Mouse (Mus musculus): ENCODE results near the gene Kcnk4.

DNA sequence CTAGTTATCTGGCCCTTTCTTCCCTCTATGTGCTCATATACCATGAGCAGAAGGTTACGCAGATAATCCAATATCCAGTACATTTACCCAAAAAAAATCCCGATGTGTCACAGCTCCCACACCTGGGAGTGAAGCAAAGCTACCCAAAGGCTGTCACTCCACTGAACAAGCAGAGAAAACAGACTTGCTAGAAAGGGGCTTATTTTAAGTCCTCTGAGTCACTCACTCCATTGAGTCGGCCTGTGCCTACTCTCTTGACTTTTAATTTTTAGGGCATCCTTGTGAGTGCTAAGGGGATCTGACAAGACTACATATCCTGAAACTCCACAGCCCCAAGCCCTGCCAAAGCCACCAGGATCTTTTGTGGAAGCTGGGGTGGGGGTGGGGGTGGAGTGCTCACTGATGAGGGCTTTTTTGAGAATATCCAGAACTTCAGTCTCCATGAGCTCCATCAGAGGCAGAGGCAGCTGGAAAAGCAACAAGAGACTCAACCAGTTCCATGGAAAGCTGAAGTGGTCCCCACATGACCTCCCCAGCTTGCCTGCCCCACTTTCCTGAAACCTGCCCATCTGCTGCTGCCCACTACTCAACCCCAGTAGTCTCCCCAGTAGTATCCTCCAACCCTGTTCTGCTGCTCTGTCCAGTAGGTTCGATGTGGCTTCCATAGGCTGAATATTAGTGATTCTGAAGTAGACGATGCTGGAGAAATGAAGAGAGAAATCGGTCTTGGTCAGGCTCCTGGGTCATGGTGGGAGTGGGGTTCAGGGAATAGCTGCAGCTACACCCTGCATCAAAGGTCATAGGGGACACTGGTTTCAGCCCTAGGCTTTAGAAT is 11.2 kb downstream of the Kcnk4 start:
- TF ChIP-seq CTCF (conservative IDR thresholded peaks at IDR 0.05 in 1 of 2, IDR thresholded peaks at IDR 0.05 in 1 of 2; ENCODE audit: low read depth in 2 of 2, low read length in 2 of 2) = no peak
- no peak for TF ChIP-seq ZC3H11A (IDR thresholded peaks at IDR 0.05; ENCODE audit: low read depth, low read length)
- no peak for TF ChIP-seq POLR2A (IDR thresholded peaks at IDR 0.05; ENCODE audit: low read depth, low read length)
- no peak for TF ChIP-seq KAT2A (IDR thresholded peaks at IDR 0.05; ENCODE audit: insufficient replicate concordance, low read length)
- no peak for TF ChIP-seq MXI1 (IDR thresholded peaks at IDR 0.05; ENCODE audit: low read depth, low read length)
- no peak for TF ChIP-seq TCF12 (IDR thresholded peaks at IDR 0.05; ENCODE audit: low read depth, low read length)
- TF ChIP-seq NRF1 (IDR thresholded peaks at IDR 0.05; ENCODE audit: low read depth, low read length) = no peak
- no peak for TF ChIP-seq CHD1 (IDR thresholded peaks at IDR 0.05; ENCODE audit: low read depth, low read length)
- TF ChIP-seq CHD2 (IDR thresholded peaks at IDR 0.05; ENCODE audit: low read length) = no peak
- TF ChIP-seq RCOR1 (conservative IDR thresholded peaks at IDR 0.05; ENCODE audit: low read depth, low read length) = no peak
- TF ChIP-seq RAD21 (IDR thresholded peaks at IDR 0.05; ENCODE audit: low read depth, low read length) = no peak
- TF ChIP-seq USF1 (IDR thresholded peaks at IDR 0.05; ENCODE audit: low read depth, low read length) = no peak
- no peak for TF ChIP-seq JUND (conservative IDR thresholded peaks at IDR 0.05; ENCODE audit: low read depth, low read length)

Data from CH12.LX (cell line).